Mouse (Mus musculus): ENCODE results near the gene Purb. TPM values are rescaled to one million over a fixed set of nuclear protein-coding genes. Genes with fewer than 3 reads are reported as not detected.
"Not testable (repeated sequence)": the region's sequence is repeated elsewhere in the genome, so short reads cannot be mapped to it uniquely, and the experiment has no call there.

The Purb gene
- polyA plus RNA-seq, 1 experiment from 2014 or later = 11.0 TPM

DNA sequence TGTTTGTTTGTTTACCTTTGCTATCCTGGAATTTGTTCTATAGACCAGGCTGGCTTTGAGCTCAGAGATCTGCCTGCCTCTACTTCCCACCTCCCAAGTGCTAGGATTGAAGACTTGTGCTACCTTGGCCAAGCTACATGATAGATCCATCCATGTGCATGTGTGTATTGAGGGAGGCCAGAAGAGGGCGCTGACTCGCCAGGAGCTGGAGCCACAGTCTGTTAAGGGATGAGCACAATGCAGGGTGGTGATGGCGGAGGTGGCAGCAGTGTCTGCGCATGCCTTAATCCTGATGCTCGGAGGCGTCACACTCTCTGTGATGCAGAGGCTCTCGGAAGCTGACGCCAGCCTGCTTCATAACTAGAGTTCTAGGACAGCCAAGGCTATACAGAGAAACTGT lies 39.3 kb downstream of the Purb start:
- H3K4me1 ChIP-seq (replicated peaks) = no peaks in the 10 kb centered on the region
- no peak overlapping the region for H3K9ac ChIP-seq
- 61% methylated on average over 8 of the region's 8 CpGs for WGBS
- peaks cover 28% of the 10 kb centered on the region for H3K36me3 ChIP-seq
- H3K4me3 ChIP-seq = no peak overlapping the region
- H3K27ac ChIP-seq (replicated peaks) = no peak overlapping the region
- no peak for ATAC-seq (ENCODE audit: low FRiP score, low read depth)
- H3K4me2 ChIP-seq = no peak overlapping the region
- no peaks in the 10 kb centered on the region for H3K9me3 ChIP-seq
- H3K27me3 ChIP-seq = no peaks in the 10 kb centered on the region

DNA sequence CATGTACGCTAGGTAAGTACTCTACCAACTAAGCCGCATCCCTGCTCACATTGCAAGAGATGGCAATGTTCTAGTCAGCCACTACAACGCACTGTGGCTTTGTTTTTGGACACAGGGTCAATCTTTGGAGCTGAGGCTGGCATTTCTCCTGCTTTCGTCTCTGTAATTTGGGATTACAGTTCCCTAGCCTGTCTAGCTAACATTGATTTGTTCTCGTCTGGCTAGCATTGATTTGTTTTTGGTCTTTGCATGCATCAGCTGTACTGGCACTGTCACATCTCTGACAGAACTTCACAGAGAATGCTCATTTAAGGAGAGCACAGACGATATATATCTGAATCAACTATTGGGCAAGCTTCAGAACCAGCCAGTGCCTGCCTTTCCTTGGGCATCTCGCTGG lies 45.5 kb downstream of the Purb start:
- H3K36me3 ChIP-seq = peaks cover 55% of the 10 kb centered on the region
- H3K27me3 ChIP-seq = no peaks in the 10 kb centered on the region
- H3K4me1 ChIP-seq (replicated peaks) = no peaks in the 10 kb centered on the region
- H3K4me3 ChIP-seq = no peak overlapping the region
- no peak overlapping the region for H3K9ac ChIP-seq
- H3K4me2 ChIP-seq = no peak overlapping the region
- ATAC-seq (ENCODE audit: low FRiP score, low read depth) = no peak
- H3K9me3 ChIP-seq = no peaks in the 10 kb centered on the region
- no peak overlapping the region for H3K27ac ChIP-seq (replicated peaks)
- 93% methylated on average over 7 of the region's 7 CpGs for WGBS

DNA sequence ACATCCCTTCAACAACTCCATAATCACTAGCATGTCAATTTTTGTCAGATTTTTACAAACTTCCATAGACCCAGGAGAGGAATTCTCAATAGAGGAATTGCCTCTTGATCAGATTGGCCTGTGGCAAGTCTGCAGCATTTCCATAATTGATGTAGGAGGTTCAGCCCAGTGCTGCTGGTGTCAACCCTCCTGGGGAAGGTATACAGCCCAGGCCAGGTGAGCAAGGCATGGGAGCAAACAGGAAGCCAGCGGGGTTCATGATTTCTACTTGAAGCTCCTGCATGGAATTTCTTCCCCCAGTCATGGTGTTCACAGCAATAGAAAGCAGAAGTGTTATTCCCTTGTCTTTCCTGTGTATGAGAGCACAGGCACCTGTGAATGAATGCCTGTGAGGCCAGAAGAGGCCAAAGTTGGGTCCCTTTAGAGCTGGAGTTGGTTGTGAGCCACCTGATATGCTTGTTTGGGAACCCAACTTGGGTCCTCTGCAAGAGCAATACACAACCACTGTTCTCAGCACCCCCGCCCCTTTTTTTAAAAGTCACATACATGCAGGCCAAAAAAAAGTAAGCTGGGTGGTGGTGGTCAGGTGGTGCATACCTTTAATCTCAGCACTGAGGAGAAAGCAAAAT lies 54.9 kb downstream of the Purb start:
- H3K4me2 ChIP-seq = no peak overlapping the region
- H3K27me3 ChIP-seq = no peaks in the 10 kb centered on the region
- H3K36me3 ChIP-seq = peaks cover 36% of the 10 kb centered on the region
- H3K4me1 ChIP-seq (replicated peaks) = peaks cover 22% of the 10 kb centered on the region
- no peak for ATAC-seq (ENCODE audit: low FRiP score, low read depth)
- no peaks in the 10 kb centered on the region for H3K9me3 ChIP-seq
- H3K4me3 ChIP-seq = no peak overlapping the region
- H3K9ac ChIP-seq = no peak overlapping the region
- 83% methylated on average over 2 of the region's 2 CpGs for WGBS
- 0 out of 2 replicates have a peak overlapping the region, but pooled peaks have one; percentile 7 for H3K27ac ChIP-seq (replicated peaks)

DNA sequence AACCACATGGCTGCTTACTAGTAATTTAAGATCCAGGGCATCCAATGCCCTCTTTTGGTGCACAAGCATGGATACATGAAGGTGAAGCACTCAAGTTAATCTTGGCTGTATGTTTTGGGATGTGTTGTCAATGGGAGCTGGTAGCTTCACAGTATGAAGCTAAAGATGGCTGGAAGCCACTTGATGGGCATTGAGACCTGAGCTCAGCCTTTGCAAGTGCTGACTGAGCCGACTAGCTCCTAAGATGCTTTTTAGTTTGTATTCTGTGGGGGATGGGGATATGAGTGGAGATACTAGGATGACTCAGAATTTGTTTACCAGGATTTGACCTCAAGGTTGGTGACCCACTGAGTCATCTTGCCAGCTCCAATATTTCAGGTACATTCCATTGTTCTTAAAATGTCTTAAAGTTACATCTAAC lies 55.4 kb downstream of the Purb start:
- no peak for ATAC-seq (ENCODE audit: low FRiP score, low read depth)
- H3K4me1 ChIP-seq (replicated peaks) = peaks cover 23% of the 10 kb centered on the region
- H3K4me2 ChIP-seq = no peak overlapping the region
- no peaks in the 10 kb centered on the region for H3K9me3 ChIP-seq
- H3K27me3 ChIP-seq = no peaks in the 10 kb centered on the region
- WGBS = 23% methylated on average over 1 of the region's 1 CpGs
- H3K9ac ChIP-seq = no peak overlapping the region
- H3K27ac ChIP-seq (replicated peaks) = no peak overlapping the region
- no peak overlapping the region for H3K4me3 ChIP-seq
- H3K36me3 ChIP-seq = peaks cover 34% of the 10 kb centered on the region

DNA sequence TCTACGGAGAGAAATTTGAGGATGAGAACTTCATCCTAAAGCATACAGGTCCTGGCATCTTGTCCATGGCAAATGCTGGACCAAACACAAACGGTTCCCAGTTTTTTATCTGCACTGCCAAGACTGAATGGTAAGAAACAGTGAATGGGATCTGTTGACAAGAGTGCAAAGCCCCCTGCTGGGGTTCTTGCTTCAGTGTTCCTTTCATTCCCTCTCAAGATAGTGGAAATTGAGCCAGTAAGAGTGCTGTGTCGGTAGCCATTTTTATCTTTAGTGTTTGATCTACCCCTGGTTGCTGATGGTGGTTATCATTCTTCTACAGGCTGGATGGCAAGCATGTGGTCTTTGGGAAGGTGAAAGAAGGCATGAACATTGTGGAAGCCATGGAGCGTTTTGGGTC lies 56.6 kb downstream of the Purb start:
- not testable (repeated sequence) for H3K4me3 ChIP-seq; H3K9me3 ChIP-seq; H3K27me3 ChIP-seq; H3K4me2 ChIP-seq; ATAC-seq (ENCODE audit: low FRiP score, low read depth); H3K9ac ChIP-seq; H3K27ac ChIP-seq (replicated peaks)
- H3K4me1 ChIP-seq (replicated peaks) = peaks cover 32% of the 10 kb centered on the region
- WGBS = 62% methylated on average over 4 of the region's 4 CpGs
- peaks cover 28% of the 10 kb centered on the region for H3K36me3 ChIP-seq

GRCm38 (mm10) chr11:6418751-6419150 lies 57.0 kb downstream of the Purb start:
- Histone ChIP-seq H3K9ac (no peak overlapping the region), H3K9me3 (no peaks in the 10 kb centered on the region), H3K4me1 (replicated peaks) (peaks cover 32% of the 10 kb centered on the region), H3K4me3 (no peak overlapping the region), H3K27ac (replicated peaks) (no peak overlapping the region), H3K27me3 (no peaks in the 10 kb centered on the region), H3K4me2 (peak overlapping the region; percentile 82; the same call in 1 of the 2 replicates), H3K36me3 (peaks cover 28% of the 10 kb centered on the region)
- ATAC-seq (ENCODE audit: low FRiP score, low read depth) = no peak
- WGBS = 91% methylated on average over 5 of the region's 5 CpGs

Small RNA genes within 50 kb of the gene (microRNA-seq; reads per million reads assigned to microRNA genes)
- not detected for gene Gm22123

Other genes starting within 250 kb of the Purb start
- 0.07 and 0.08 TPM in 2 replicates for gene Npc1l1, start 245.8 kb downstream of the Purb start, polyA plus RNA-seq (2015; fragmentation: Nextera tagmentation; extraction: Ambion mirVana)
- 67.6 and 69.0 TPM in 2 replicates for gene Ddx56, start 208.1 kb downstream of the Purb start, polyA plus RNA-seq (2015; fragmentation: Nextera tagmentation; extraction: Ambion mirVana)
- 116 TPM in 2 replicates for gene Tmed4, start 201.0 kb downstream of the Purb start, polyA plus RNA-seq (2015; fragmentation: Nextera tagmentation; extraction: Ambion mirVana)
- gene Ogdh, start 184.3 kb downstream of the Purb start, polyA plus RNA-seq (2015; fragmentation: Nextera tagmentation; extraction: Ambion mirVana) = 130 and 133 TPM in 2 replicates
- gene Zmiz2, start 86.8 kb downstream of the Purb start, polyA plus RNA-seq (2015; fragmentation: Nextera tagmentation; extraction: Ambion mirVana) = 29.6 and 30.8 TPM in 2 replicates
- gene Ppia, start 60.5 kb downstream of the Purb start, polyA plus RNA-seq (2015; fragmentation: Nextera tagmentation; extraction: Ambion mirVana) = 4,085 and 4,343 TPM in 2 replicates
- gene H2afv, start 31.5 kb downstream of the Purb start, polyA plus RNA-seq (2015; fragmentation: Nextera tagmentation; extraction: Ambion mirVana) = 259 and 323 TPM in 2 replicates
- gene Myo1g, start 45.0 kb upstream of the Purb start, polyA plus RNA-seq (2015; fragmentation: Nextera tagmentation; extraction: Ambion mirVana) = 0.39 and 0.54 TPM in 2 replicates
- gene Ccm2, start 71.0 kb upstream of the Purb start, polyA plus RNA-seq (2015; fragmentation: Nextera tagmentation; extraction: Ambion mirVana) = 92.2 and 95.9 TPM in 2 replicates
- gene Nacad, start 130.1 kb upstream of the Purb start, polyA plus RNA-seq (2015; fragmentation: Nextera tagmentation; extraction: Ambion mirVana) = 85.3 and 89.8 TPM in 2 replicates
- 31.8 and 33.0 TPM in 2 replicates for gene Tbrg4, start 150.2 kb upstream of the Purb start, polyA plus RNA-seq (2015; fragmentation: Nextera tagmentation; extraction: Ambion mirVana)
- gene Wap, start 162.7 kb upstream of the Purb start, polyA plus RNA-seq (2015; fragmentation: Nextera tagmentation; extraction: Ambion mirVana) = not detected in 2 replicates
- 20.8 and 22.9 TPM in 2 replicates for gene Ramp3, start 182.6 kb upstream of the Purb start, polyA plus RNA-seq (2015; fragmentation: Nextera tagmentation; extraction: Ambion mirVana)

All from hindbrain, embryonic 15.5 days (tissue).